Mouse (Mus musculus) frontal cortex, postnatal 25 days (tissue): ENCODE measurements around the gene Bcl2l2.

Experiments used
- DNase-seq, 2 experiments: peaks; one replicate each; pipeline ENCODE4 v3.0.0; 2022; ENCODE audit warnings: low spot score in 2 of 2

Gene Bcl2l2

DNA sequence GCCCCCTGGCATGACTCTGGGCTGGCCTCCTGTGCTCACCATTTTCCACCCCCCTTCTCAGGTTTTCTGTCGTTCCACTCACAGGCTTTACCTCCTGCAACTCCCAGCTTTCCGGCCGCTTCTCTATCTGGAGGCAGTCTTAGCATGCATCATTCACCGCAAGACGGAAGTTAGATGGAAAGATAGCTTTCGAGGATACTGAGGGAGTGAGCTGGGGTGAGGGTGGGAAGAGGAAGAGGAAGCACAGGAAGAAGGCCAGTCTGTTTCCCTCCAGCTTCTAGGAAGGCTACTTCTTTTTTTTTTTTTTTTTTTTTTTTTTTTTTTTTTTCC is 53.6 kb downstream of the Bcl2l2 start:
- DNase-seq = no peak

DNA sequence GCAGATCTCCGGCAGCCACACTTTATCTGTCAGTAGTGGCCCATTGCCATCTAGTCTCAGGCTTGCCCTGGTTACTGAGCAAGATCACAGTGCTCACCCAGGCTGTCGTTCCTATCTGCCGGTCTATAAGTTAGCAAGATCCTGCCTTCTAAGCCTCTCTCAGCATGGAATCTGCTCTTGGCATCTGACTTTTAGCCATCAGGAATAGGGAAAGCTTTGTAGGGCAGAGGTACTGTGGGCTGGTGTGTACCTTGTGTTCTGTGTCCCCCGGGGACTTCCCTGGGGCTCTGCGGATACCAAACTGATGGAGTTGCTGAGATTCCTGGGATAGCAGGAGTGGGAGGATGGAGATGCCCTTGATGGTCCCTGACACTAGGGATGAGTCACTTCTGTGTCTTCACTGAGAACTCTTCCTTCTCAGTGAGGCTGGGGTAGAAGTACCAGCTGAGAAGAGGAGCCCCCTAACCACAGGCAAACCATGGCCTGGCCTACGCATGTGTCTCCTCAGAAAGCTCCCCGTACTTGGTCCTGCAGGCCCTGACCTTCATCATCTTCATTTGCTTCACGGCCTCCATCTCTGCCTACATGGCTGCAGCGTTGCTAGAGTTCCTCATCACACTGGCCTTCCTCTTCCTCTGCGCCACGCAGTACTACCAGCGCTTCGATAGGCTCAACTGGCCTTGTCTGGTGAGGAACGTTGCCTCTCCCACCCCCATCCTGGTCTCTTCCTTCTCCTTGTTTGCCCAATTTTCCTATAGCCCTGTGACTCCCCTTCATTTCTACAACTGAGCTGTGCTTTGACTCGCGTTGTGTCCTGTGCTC is 54.4 kb downstream of the Bcl2l2 start:
- DNase-seq = no peak
